Mouse (Mus musculus) lung, adult 2 months (tissue): ENCODE data around the gene Msh4.

Experiments
- CTCF ChIP-seq: fragments of 200-500 bp; IDR thresholded peaks from 2 replicates; pipeline ENCODE4 v1.5.1; 2011; ENCODE audit warnings: mild to moderate bottlenecking, low read length, control low read depth; ENCODE audit not compliant: insufficient read depth
- POLR2A ChIP-seq: fragments of 200-500 bp; IDR thresholded peaks from 2 replicates; pipeline ENCODE4 v1.6.1; 2011; ENCODE audit warnings: low read depth, mild to moderate bottlenecking, control low read depth, low read length, borderline replicate concordance; ENCODE audit errors: extremely low read depth

DNA sequence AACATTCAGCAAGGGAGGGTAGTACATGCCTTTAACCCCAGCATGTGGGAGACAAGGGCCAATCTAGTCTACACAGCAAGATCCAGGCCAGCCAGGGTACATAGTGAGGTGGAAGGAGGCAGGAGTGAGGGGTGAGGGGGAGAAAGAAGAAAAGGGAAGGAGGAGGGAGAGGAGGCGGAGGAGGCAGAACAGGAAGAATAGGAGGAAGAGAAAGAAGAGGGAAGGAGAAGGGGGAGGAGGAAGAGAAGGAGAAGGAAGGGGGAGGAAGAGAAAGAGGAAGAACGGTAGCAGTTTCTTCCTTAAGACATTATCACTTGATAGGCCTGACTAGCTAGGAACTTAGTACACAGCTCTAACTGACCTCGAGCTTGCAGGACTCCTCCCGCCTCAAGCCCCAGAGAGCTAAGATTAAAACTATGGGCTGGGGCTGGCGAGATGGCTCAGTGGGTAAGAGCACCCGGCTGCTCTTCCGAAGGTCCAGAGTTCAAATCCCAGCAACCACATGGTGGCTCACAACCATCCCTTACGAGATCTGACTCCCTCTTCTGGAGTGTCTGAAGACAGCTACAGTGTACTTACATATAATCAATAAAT, 16.7 kb downstream of the Msh4 start:
- no peak for TF ChIP-seq CTCF
- no peak for TF ChIP-seq POLR2A
